Mouse (Mus musculus) kidney, embryonic 16.5 days (tissue): ENCODE data around the gene Tfrc. TPM values are rescaled to one million over a fixed set of nuclear protein-coding genes. Genes with fewer than 3 reads are reported as not detected.

Experiments used
- ATAC-seq: fragments of 200-750 bp; cut with Nextera tagmentation; 2 replicates; pipeline ENCODE4 v1.8.0; 2017; ENCODE audit warnings: moderate TSS enrichment; ENCODE audit not compliant: low FRiP score, low TSS enrichment
- H3K27ac ChIP-seq: fragments of 300-500 bp; sonication (generic); 2 replicates; pipeline ENCODE4 v1.5.1; 2014; ENCODE audit warnings: low read length
- H3K27me3 ChIP-seq: fragments of 300-500 bp; sonication (generic); 2 replicates; pipeline ENCODE4 v1.6.1; 2014; ENCODE audit warnings: low read length, control low read depth, mixed read lengths; ENCODE audit not compliant: insufficient read depth
- H3K36me3 ChIP-seq: fragments of 300-500 bp; sonication (generic); 2 replicates; pipeline ENCODE4 v1.6.1; 2014; ENCODE audit warnings: low read length, control low read depth, mixed read lengths; ENCODE audit not compliant: insufficient read depth
- H3K4me1 ChIP-seq: fragments of 300-500 bp; sonication (generic); 2 replicates; pipeline ENCODE4 v1.6.1; 2014; ENCODE audit warnings: low read length, control low read depth, mixed read lengths; ENCODE audit not compliant: insufficient read depth
- H3K4me2 ChIP-seq: fragments of 300-500 bp; sonication (generic); replicated peaks from 2 replicates; pipeline ENCODE4 v1.6.1; 2014; ENCODE audit warnings: low read depth, low read length
- H3K4me3 ChIP-seq: fragments of 300-500 bp; sonication (generic); 2 replicates; pipeline ENCODE4 v1.5.1; 2014; ENCODE audit warnings: mild to moderate bottlenecking, low read length
- H3K9ac ChIP-seq: fragments of 300-500 bp; sonication (generic); replicated peaks from 2 replicates; pipeline ENCODE4 v1.6.1; 2014; ENCODE audit warnings: low read length
- H3K9me3 ChIP-seq: fragments of 300-500 bp; sonication (generic); 2 replicates; pipeline ENCODE4 v1.6.1; 2016; ENCODE audit warnings: low read length, control low read depth
- WGBS: fragments of 180-500 bp; shearing (Covaris S2); extraction: QIAGEN DNeasy Blood & Tissue Kit; methylation state at CpG from one replicate; pipeline ENCODE4 v1.1.7; 2014; 5-methylcytosine and 5-hydroxymethylcytosine counted together
- polyA plus RNA-seq: library from polyadenylated mRNA; unstranded; fragments of >200 nt; fragmentation: Nextera tagmentation; extraction: Ambion mirVana; gene quantifications from 2 replicates; pipeline ENCODE4 v1.2.1, GENCODE M21; 2015

Gene Tfrc
- 46.5 and 48.5 TPM in 2 replicates for polyA plus RNA-seq

GRCm38 (mm10) chr16:32608712-32609400 is at the start of gene Tfrc:
TSS of gene Tfrc (plus strand) at chr16:32608920.
- peak; percentile 98 for ATAC-seq
- WGBS, result under 1% methylated on average over 72 of the region's 73 CpGs
- no peaks in the 10 kb centered on the region for H3K9me3 ChIP-seq
- H3K4me2 ChIP-seq, result peak within 1 kb of the TSS; percentile 83
- no peaks in the 10 kb centered on the region for H3K36me3 ChIP-seq
- H3K27me3 ChIP-seq, result no peaks in the 10 kb centered on the region
- H3K4me1 ChIP-seq, result peaks cover 13% of the 10 kb centered on the region
- peak within 1 kb of the TSS; percentile 78 for H3K4me3 ChIP-seq
- H3K27ac ChIP-seq, result peak within 1 kb of the TSS; percentile 93
- peak within 1 kb of the TSS; percentile 83 for H3K9ac ChIP-seq

- WGBS, result 63% methylated on average over 4 of the region's 4 CpGs
- no peak overlapping the region for H3K4me3 ChIP-seq
- no peaks in the 10 kb centered on the region for H3K27me3 ChIP-seq
- H3K36me3 ChIP-seq, result no peaks in the 10 kb centered on the region
- H3K4me2 ChIP-seq, result no peak overlapping the region
- no peak overlapping the region for H3K9ac ChIP-seq
- no peaks in the 10 kb centered on the region; the same call in 1 of the 2 replicates for H3K9me3 ChIP-seq
- ATAC-seq, result no peak
- H3K4me1 ChIP-seq, result no peaks in the 10 kb centered on the region
- H3K27ac ChIP-seq, result no peak overlapping the region
Observed at GRCm38 (mm10) chr16:32559493-32559892, 49.2 kb upstream of the Tfrc start.

- ATAC-seq, result no peak
Observed at GRCm38 (mm10) chr16:32563056-32563793, 45.5 kb upstream of the Tfrc start.

GRCm38 (mm10) chr16:32567282-32567681 is 41.4 kb upstream of the Tfrc start:
- WGBS, result 61% methylated on average over 4 of the region's 4 CpGs
- no peaks in the 10 kb centered on the region for H3K27me3 ChIP-seq
- ATAC-seq, result no peak
- no peak overlapping the region for H3K9ac ChIP-seq
- H3K4me2 ChIP-seq, result no peak overlapping the region
- no peak overlapping the region for H3K27ac ChIP-seq
- no peaks in the 10 kb centered on the region for H3K4me1 ChIP-seq
- H3K36me3 ChIP-seq, result no peaks in the 10 kb centered on the region
- no peak overlapping the region for H3K4me3 ChIP-seq
- peaks cover 4% of the 10 kb centered on the region; the same call in 1 of the 2 replicates for H3K9me3 ChIP-seq

More at GRCm38 (mm10) chr16:32563056-32563793, 45.5 kb upstream of the Tfrc start:
- WGBS, result 49% methylated on average over 5 of the region's 5 CpGs
- Histone ChIP-seq H3K27ac (no peak overlapping the region), H3K9ac (no peak overlapping the region), H3K4me2 (no peak overlapping the region), H3K4me1 (no peaks in the 10 kb centered on the region), H3K36me3 (no peaks in the 10 kb centered on the region), H3K27me3 (no peaks in the 10 kb centered on the region), H3K9me3 (peaks cover 4% of the 10 kb centered on the region; the same call in 1 of the 2 replicates), H3K4me3 (no peak overlapping the region)

GRCm38 (mm10) chr16:32568401-32568800 is 40.3 kb upstream of the Tfrc start:
- H3K36me3 ChIP-seq, result no peaks in the 10 kb centered on the region
- ATAC-seq, result no peak
- H3K4me1 ChIP-seq, result no peaks in the 10 kb centered on the region
- no peaks in the 10 kb centered on the region for H3K27me3 ChIP-seq
- peaks cover 4% of the 10 kb centered on the region; the same call in 1 of the 2 replicates for H3K9me3 ChIP-seq
- no peak overlapping the region for H3K4me2 ChIP-seq
- H3K9ac ChIP-seq, result no peak overlapping the region
- 59% methylated on average over 6 of the region's 6 CpGs for WGBS
- H3K4me3 ChIP-seq, result no peak overlapping the region
- H3K27ac ChIP-seq, result no peak overlapping the region

- Histone ChIP-seq H3K9ac (no peak overlapping the region), H3K4me2 (no peak overlapping the region)
Observed at GRCm38 (mm10) chr16:32570042-32570441, 38.7 kb upstream of the Tfrc start.

GRCm38 (mm10) chr16:32572528-32572927 is 36.2 kb upstream of the Tfrc start:
- 84% methylated on average over 4 of the region's 4 CpGs for WGBS
- Histone ChIP-seq H3K4me2 (no peak overlapping the region), H3K36me3 (no peaks in the 10 kb centered on the region), H3K4me3 (no peak overlapping the region), H3K27me3 (no peaks in the 10 kb centered on the region), H3K4me1 (no peaks in the 10 kb centered on the region), H3K9ac (no peak overlapping the region), H3K9me3 (no peaks in the 10 kb centered on the region), H3K27ac (no peak overlapping the region)
- ATAC-seq, result no peak

More at GRCm38 (mm10) chr16:32570042-32570441, 38.7 kb upstream of the Tfrc start:
- H3K9me3 ChIP-seq, result no peaks in the 10 kb centered on the region
- no peak overlapping the region for H3K27ac ChIP-seq
- H3K4me3 ChIP-seq, result no peak overlapping the region
- no peaks in the 10 kb centered on the region for H3K36me3 ChIP-seq
- no peaks in the 10 kb centered on the region for H3K4me1 ChIP-seq
- WGBS, result 86% methylated on average over 3 of the region's 3 CpGs
- ATAC-seq, result no peak
- H3K27me3 ChIP-seq, result no peaks in the 10 kb centered on the region

GRCm38 (mm10) chr16:32586482-32586881 is 22.2 kb upstream of the Tfrc start:
- Histone ChIP-seq H3K9ac (no peak overlapping the region), H3K27ac (no peak overlapping the region), H3K4me3 (no peak overlapping the region), H3K27me3 (no peaks in the 10 kb centered on the region), H3K9me3 (no peaks in the 10 kb centered on the region), H3K4me2 (no peak overlapping the region), H3K36me3 (no peaks in the 10 kb centered on the region), H3K4me1 (no peaks in the 10 kb centered on the region)
- no peak for ATAC-seq
- WGBS, result 86% methylated on average over 4 of the region's 4 CpGs

- Histone ChIP-seq H3K27ac (no peak overlapping the region), H3K4me2 (no peak overlapping the region), H3K27me3 (no peaks in the 10 kb centered on the region), H3K9me3 (no peaks in the 10 kb centered on the region), H3K9ac (no peak overlapping the region), H3K36me3 (no peaks in the 10 kb centered on the region), H3K4me1 (no peaks in the 10 kb centered on the region), H3K4me3 (no peak overlapping the region)
- ATAC-seq, result no peak
- 90% methylated on average over 3 of the region's 3 CpGs for WGBS
Observed at GRCm38 (mm10) chr16:32588568-32588967, 20.2 kb upstream of the Tfrc start.

GRCm38 (mm10) chr16:32591521-32591920 is 17.2 kb upstream of the Tfrc start:
- H3K4me3 ChIP-seq, result no peak overlapping the region
- 91% methylated on average over 8 of the region's 8 CpGs for WGBS
- H3K36me3 ChIP-seq, result no peaks in the 10 kb centered on the region
- no peaks in the 10 kb centered on the region for H3K9me3 ChIP-seq
- H3K4me2 ChIP-seq, result no peak overlapping the region
- no peak for ATAC-seq
- H3K27ac ChIP-seq, result no peak overlapping the region
- H3K9ac ChIP-seq, result no peak overlapping the region
- no peaks in the 10 kb centered on the region for H3K27me3 ChIP-seq
- no peaks in the 10 kb centered on the region for H3K4me1 ChIP-seq
